Mouse (Mus musculus) lung, adult 2 months (tissue): ENCODE data around the gene Tmem106b.

Source experiments
- CTCF ChIP-seq: fragments of 200-500 bp; IDR thresholded peaks from 2 replicates; pipeline ENCODE4 v1.5.1; 2011; ENCODE audit warnings: mild to moderate bottlenecking, low read length, control low read depth; ENCODE audit not compliant: insufficient read depth
- POLR2A ChIP-seq: fragments of 200-500 bp; IDR thresholded peaks from 2 replicates; pipeline ENCODE4 v1.6.1; 2011; ENCODE audit warnings: low read depth, mild to moderate bottlenecking, control low read depth, low read length, borderline replicate concordance; ENCODE audit errors: extremely low read depth

DNA sequence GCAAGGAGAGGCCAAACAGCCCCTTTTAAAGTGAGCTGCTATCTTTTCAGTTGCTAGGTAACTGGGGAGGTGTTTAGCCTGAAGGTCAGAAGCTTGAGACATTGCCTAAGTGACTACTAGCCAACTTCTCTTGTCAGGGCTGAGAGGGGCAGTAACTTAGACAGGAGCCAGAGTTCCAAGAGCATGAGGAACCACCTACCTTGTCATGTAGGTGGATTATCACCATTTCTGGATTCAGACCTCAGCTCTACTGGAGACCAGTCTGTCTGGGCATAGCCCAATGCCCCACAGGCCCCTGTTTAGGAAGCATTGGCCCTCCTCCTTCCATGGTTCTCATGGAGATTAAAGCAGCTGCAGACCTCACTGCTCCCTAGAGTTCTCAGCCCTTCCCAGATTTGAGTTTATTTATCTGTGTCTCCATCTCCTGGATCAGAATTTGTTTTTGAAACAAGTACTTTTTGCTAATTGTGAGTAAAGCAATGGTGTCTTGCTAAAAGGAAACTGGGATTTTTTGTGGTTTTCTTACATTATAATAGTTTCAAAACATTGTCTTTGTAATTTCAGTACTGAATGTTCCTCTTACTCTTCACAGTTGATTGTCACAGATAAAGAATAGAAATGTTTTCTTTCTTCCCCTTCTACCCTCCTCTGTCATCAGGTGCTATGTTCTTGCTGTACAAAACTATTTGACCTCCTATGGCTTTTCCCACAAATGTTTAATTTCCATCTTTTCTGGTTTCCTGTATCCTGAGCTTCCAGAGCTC, 8.1 kb upstream of the Tmem106b start:
- TF ChIP-seq CTCF (no peak), POLR2A (no peak)
